Mouse (Mus musculus): Measurements from ENCODE around the gene Armh3.

DNA sequence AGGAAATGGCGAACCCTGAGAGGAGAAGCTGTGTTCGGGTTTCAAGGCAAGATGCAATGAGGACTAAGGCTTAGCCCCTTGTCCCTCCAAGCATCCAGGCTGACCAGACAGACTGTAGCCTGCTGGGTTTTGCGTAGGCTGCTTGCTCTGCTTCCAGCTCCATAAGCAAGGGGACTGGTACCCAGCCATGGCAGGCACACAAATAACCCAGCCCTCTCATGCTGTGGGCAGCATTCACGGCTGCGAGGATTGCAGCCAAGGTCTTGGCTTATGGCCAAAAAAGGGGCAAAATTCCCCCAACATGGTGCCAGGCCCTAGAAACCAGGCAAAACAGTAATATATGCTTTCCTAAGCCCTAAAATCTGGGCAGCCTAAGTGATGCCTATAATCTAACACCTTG is 176.5 kb downstream of the Armh3 start:
- TF ChIP-seq CTCF (IDR thresholded peaks at IDR 0.05; ENCODE audit: extremely low read depth, insufficient read depth, low read length), result no peak
- TF ChIP-seq POLR2A (IDR thresholded peaks at IDR 0.05; ENCODE audit: extremely low read depth, insufficient read depth, low read length), result no peak

Measured in cortical plate, adult 2 months (tissue).